Mouse (Mus musculus) bone marrow, adult 2 months (tissue): Measurements from ENCODE around the gene Art4.

Experiments
- CTCF ChIP-seq: fragments of 200-500 bp; IDR thresholded peaks from 2 replicates; pipeline ENCODE4 v1.5.1; 2011; ENCODE audit warnings: low read length, control low read depth; ENCODE audit not compliant: control insufficient read depth, insufficient read depth
- POLR2A ChIP-seq: fragments of 200-500 bp; IDR thresholded peaks from 2 replicates; pipeline ENCODE4 v1.6.1; 2011; ENCODE audit warnings: low read depth, mild to moderate bottlenecking, control low read depth, low read length, borderline replicate concordance; ENCODE audit not compliant: control insufficient read depth

- no peak for TF ChIP-seq POLR2A
- no peak for TF ChIP-seq CTCF
Observed at GRCm38 (mm10) chr6:136852348-136852747, 5.2 kb downstream of the Art4 start.
